Mouse (Mus musculus): ENCODE measurements at regions not wholly inside any gene's neighbourhood (a gene's known extent, or its start where the extent isn't known, plus 50 kb on each side); places are given as distances from the start of the nearest gene placed in this dataset.

DNA sequence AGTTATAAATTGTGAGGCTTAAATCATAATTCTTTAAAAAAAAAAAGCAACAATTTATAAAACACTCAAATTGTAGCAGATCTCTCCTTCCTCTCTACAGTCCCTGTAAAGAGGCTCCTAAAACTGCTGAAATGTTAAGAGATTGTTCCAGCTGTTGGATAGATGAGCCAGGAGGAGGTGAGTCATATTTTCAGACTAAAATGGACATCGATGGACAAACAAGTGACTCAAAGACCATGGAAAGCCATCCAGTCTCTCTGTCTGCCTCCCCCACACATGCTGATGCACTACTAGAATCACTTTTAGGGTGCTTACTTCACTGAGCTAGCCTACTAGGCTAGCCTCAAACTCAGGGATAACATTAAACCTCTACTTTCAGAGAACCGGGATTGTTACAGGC, 561.5 kb downstream of the Tmem114 start:
- DNase-seq: no peak

DNA sequence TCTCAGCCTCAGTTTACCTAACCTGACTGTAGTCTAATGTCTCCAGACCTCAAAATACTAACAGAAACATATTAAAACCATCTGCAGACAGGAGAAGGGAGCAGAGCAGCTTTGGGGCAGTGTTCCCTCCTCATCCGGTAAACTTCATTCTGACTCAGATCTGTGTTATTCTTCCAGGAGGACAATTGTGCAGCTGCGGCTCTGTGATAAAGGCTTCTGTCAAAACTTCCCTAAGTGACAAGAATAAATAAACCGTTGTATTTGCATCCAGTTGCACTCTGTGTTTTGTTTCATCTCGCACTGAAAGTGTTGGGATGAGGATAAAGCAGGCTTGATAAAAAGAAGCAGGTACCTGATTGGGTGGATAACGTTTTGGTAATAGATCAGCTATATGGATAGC, 585.8 kb downstream of the Tmem114 start:
- DNase-seq: peak; percentile 35

DNA sequence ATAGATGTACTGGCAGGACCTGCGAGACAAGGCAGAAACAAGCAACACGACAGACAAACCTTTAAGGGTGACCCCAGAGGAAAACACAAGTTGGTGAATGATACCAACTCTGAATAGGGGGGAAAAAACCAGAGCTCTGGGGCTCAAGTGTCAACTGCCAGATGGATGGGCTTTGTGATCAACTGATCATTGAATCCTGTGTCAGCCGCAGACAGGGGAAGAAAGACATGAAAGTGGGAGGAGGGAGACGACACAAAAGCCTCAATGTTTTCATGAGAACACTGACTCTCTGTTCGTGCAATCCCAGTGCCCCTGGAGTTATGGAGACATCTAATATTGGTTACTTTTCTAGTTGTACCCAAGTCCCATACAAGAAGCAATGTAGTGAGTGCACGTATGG, 593.8 kb downstream of the Tmem114 start:
- DNase-seq: peak; percentile 67

DNA sequence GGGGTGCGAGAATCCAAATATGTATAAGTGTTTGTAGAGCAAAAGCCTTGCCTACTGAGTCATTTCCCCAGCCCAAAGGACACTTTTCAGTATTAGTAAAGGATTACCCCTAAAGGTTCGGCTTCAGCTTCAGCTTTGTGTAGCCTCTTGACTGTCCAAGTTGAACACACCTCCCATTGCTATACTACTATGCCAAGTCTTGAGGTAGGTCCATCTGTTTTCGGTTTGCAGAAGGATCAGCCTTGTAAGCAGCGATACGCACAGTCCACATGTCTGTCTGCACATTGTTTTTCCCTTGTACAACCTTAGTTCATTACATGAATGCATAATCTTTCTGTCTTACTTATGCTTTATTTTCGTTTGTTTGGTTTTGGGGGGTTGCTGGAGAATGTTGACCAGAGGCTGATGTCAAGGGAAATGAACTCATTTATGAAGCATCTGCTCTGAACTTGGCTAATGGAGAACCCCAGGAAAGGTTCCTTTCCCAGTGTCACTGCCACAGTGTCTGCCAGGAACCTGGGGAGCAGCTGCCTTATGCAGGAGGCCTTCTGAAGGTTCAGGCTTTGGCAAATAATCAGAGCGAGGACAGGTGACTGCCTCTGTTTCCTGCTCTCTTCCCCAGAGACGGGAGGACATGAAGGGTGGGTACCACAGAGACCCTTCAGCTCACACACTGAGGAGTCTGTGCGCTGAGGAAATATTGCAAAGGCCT, 594.8 kb downstream of the Tmem114 start:
- no peak for DNase-seq

DNA sequence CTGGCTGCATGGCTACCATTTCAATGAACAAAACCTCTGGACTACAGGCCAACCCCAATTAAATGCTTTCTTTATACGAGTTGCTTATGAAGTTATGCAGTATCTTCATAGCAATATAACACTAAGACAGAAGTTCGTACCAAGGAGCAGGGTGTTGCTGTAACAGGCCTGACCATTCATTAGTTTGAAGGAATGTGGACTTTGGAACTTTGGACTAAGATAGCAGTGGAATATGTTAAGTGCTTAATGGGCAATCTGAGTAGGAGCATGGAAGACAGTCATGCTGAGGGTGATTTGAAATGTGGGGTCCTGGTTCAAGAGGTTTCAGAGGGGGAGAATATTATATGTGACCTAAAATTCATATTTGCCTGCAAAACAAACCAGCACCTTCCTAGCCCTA, 623.8 kb downstream of the Tmem114 start:
- DNase-seq: no peak

DNA sequence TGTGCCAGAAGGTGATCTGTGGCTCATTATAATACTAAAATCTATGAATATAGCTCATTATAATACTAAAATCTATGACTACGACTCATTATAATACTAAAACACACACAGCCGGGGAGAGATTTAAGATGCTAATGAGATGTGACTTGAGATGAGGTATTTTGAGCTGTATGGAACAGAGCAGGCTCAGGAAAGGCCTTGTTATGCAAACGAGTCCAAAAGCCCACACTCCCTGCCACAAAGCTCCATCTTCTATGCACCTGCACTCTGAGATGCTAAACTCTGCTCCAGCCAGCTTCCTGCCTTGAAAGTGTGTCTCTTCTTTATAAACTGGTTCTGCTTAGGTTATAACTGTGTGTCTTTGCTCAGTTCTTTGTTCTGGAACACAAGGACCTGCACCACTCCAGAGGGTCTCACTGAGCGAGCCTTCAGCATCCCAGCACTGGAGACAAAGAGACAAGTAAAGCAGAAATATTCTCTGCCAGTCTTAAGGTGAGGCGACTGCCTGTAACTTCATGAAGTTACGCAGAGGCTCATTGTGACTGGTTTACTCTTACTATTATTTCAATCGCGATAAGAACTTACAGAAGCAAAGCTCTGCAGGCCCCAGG, 627.7 kb downstream of the Tmem114 start:
- peak; percentile 7 for DNase-seq

DNA sequence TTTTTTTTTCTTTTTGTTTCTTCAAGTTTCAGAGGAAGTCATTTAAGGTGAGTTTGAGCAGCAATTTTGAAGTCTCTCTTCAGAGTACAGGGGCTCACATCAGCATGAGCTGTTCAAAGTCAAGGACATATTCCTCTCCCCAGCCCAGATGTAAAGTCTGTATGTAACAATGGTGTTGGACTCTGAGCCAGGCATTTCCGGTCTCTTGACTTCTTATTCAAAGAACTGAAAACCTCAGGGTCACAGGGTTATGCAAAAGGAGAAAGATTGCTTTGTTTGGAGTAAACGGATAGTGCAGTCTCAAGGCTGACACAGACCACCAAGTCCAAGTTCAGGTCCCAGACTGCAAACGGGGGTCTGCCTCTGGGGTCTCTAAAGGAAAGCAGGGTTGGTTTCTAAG, 629.4 kb downstream of the Tmem114 start:
- DNase-seq: no peak

DNA sequence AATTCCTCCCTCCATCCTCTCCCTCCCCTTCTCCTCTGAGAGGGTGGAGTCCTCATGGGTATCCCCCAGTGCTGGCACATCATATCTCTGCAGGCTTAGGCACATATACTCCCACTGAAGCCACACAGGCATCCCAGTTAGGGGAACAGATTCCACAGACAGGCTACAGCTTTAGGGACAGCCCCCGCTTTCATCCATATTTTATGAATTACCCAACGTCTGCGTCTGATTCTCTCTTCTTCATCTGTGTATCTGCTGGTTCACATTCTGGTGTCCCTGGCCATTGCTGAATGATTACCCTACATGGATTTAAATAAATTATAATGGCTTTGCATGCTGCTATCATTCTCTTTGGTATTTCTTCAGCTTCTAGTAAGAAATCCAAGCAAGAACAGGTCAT, 632.4 kb downstream of the Tmem114 start:
- DNase-seq: peak; percentile 28

DNA sequence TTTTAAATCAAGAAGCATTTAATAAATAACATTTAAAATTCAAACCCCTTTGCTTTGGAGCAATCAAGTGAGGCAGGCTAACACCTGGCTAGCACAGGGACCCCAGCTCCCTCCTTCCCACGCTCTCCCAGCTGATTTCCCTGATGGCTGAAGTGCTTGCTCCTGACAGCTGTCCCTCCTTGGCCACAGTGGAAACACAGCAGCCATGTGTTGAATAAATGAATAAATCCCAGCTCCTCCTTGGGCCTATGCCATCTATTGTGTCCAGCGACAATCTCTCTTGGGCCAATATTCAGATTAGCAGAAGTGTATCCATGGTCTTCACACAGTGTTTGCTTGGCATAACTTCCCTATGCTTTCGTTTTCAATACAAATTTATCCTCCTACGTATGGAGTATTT, 634.7 kb downstream of the Tmem114 start:
- DNase-seq: peak; percentile 71

DNA sequence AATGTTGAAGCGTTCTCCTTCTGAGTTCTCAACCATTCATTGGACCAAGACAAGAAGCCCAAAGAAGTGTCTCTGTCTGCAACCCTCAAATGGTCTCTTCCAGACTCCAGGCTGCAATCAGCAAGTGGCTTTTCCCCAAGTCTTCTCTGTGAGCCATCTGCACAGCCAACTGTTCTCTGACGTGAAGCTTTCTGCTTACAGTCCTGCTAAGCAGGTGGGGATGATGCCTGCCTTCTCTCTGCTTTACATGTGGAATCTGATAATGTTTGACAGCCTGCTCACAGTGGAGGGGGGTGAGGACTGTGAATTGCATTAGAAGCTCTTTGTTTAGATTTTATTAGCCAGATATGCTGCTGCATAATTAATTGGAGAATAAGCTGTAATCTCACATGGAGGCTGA, 636.7 kb downstream of the Tmem114 start:
- peak; percentile 82 for DNase-seq

DNA sequence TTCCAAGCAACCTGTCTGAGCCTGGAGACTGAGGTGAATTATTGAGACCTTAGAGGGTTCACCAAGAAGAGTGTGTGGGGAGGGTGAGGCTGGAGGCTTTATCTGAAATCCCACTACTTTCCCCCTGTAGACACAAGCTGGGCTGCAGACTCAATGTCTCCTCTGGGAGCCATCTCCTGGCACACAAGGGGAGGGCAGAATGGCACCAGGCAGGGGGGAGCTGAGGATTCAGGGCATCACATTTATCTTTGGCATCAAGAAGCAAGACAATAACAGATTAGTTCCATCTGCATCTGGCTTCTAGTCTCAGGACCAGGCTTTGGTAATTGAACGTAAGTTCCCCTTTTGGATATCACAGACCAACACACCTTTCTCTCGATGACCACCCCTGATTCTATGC, 643.4 kb downstream of the Tmem114 start:
- DNase-seq: no peak

DNA sequence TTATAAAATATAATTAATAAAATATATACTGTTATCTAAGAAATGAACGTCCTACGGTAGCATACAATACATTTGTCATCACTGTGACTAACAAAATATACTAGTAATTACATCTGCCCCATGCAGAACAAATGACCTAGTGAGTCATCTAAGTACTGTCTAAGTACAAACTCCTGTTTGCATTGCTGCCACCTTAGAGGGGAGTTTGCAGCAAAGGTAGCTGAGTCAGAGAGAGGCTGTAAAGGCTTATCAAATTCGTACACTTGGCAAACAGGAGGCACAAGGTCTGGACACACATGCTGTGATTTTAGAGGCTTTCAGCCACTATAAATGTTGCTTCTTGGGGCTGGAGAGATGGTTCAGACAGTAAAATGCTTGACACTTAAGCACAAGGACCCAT, 649.3 kb downstream of the Tmem114 start:
- no peak for DNase-seq

DNA sequence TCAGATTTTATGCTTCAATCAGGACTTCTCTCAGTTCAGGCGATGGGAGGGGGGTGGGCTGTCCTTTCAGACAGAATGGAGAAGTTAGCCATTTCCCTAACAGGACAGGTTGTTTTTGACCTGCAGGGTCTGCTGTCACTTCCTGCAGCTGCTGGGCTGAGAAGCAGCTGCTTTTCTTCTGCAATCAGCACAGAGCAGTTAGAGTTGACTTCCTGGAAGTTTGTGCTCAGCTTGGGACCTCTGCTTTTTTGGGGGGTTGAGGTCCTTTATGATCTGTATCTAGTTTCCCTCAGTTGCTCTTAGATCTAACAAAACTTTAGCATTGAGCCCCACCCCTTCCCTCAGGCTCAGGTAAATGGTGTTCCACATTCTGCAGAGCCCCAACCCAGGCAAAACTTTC, 656.5 kb downstream of the Tmem114 start:
- no peak for DNase-seq

DNA sequence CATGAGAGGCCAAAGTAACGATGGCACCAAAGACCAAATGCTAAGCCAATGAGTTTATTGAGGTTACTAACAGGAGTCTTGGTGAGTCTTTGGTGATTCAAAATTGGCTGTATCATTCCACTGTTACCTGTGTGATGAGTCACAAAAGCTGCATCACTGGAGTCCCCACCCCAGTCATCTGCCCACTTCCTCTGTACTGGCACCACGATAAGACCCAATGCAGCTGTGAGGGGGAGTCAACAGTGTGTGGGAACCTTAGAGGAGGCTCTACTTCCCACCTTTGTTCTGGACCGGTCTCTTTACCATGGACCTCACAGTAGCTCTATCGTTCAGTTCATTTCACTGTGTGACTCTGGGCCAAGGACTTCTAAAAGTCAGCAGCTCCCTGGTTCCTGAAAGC, 657.2 kb downstream of the Tmem114 start:
- no peak for DNase-seq

DNA sequence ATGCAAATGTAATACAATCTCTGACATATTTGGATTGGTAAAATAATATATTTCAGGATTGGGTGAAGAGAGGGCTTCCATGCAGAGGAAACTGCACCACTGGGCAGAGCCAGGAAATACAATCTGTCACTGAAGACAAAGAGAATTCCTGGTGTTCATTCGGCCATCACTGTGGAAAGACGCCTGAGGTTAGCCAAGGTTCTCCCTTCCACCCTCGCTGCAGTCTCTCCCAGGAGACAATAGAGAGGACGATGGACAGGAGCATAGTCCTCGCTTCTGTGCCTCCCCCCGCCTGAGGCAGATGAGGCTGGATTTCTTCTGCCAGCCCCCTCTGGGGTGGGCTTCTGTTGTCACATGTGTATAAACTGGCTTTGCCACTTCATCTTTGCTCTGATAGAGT, 660.6 kb downstream of the Tmem114 start:
- DNase-seq: no peak

DNA sequence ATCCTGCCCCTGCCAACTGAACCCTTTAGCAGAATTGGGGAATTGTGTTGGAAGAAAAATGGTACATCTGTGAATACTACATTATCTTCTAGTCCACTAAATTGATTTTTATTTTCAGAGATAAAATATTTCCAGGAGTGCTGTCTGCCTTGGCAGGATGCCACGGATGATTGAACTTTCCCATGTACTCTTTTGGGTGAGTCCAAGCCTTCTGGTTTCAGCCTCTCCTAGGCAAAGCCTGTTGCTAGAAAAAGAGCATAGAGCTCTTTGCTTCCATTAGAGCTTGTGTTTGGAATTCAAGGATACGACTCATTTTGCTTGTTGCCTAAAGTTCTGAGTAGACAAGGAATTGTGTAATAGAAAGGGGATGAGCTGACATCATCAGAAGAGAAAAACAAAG, 696.8 kb downstream of the Tmem114 start:
- no peak for DNase-seq

DNA sequence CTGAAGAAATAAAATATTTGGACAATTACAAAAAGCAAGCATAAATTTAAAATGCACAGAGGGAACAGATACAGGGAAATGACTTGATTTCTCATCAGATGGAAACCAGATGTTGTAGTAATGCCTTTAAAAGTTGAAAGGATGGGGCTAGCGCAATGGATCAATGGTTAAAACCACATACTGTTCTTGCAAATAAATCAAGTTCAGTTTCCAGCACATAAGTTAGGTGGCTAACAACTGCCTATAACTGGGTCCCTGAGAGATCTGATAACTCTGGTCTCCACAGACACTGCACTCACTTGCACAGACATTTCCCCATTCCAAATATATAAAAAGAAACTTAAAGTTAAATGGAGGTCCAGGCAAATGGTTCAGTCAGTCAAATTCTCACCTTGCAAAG, 699.7 kb downstream of the Tmem114 start:
- DNase-seq: no peak

DNA sequence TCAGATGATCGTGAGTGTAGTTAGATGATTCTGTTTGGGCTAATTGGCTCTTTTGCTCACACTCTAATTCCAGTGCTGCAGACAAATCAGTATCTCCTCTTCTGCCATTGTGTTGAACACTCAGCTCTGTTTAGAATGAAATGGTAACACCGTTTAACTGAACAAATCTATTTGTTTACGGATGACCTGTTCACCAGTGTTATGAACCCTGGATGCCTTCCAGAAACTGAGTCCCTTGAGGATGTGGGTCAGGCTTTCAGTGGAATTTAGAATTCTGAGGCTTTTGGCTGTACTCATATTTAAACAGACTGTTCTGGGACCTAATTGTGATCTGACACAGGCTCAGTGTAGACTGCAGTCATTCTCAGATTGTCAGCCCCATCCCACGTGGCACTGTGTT, 723.5 kb downstream of the Tmem114 start:
- DNase-seq: no peak

DNA sequence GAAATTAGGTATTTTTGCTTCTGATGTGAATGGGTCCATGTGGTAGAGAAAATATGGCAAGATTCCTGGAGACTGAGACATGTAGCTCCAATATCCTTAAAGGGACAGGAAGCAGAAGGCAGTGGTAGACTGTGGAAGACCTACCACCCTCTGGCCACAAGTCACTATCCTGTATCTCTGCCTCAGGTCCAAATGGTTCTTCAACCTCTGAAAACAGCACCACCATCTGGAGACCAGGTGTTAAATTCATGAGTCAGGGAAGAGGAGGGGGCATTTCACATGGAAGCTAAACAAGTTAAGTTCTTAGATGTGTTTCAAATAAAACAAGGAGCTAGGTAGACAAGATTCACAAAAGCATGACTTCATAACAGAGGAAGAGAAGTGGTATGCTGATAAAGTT, 739.5 kb downstream of the Tmem114 start:
- DNase-seq: no peak

DNA sequence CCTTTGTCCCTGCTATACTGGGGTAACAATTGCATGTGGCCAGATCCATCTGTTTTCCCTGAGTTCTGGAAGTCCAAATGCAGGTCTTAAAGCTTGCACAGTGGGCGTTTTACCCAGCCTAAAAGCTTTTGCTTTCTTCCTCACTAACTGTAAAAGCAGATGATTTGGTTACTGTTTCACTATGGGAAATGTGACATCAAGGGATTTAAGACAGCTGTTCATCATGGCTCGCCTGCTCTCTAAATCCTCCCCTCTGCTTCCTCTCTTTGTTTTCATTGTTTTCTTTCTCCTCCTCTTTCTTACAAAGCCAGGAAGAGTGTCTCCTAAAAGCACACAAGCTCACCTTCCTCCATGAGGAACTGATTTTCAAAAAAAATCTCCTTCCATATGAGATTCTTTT, 758.8 kb downstream of the Tmem114 start:
- DNase-seq: no peak

DNA sequence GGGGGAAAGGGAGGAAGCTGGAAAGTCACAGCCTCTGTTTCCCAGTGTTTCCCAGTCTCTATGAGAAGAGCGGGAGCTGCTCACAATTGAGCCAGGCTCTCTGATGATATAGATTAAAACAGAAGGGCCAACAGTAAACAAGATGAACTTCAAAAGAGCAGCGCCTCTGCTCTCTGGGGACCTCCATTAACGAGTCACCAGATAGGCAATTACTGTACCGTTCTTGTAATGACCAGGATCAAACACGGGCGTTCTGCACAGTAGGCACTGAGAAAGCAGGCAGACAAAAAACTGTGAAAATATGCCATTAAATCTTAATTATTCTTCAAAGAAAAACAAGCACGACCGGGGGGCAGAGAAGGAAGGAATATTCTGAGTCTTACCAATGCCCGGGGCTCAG, 766.8 kb downstream of the Tmem114 start:
- DNase-seq: no peak

DNA sequence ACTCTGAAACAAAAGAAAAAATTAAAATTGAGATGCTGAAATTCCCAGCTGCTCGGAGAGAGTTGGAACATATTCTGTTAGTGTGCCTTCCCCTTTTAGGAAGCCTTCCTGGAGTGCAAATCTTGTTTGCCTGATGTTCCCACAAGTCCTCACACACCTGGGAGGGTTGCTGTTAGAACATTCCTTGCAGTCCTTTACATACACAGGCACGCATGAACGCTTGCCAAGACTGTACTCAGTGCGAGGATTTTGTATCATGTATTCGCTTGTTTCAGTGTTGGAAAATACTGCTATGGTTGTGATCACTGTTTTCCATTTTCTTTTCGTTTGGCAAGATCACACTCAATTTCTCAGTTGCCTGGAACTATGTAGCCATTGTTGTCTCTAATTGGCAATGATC, 770.5 kb downstream of the Tmem114 start:
- DNase-seq: peak; percentile 20

DNA sequence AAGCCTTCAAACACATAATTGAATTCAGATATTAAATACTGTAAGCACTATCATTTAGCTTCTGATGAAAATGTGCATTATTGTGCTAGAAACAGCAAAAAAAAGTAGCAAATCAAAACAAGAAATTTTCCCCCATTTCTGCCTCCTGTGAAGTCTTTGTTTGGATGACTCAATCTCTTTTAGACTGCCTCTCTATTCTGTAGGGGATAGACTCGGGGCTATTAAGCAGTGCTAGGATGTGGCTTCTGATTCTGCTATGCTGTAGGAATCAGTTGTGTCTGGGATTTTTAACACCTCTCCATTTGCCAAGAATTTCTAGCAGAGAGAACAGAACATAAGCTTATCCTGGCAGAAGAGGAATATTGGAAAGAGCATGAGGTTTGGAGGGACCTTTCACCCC, 775.2 kb downstream of the Tmem114 start:
- no peak for DNase-seq

DNA sequence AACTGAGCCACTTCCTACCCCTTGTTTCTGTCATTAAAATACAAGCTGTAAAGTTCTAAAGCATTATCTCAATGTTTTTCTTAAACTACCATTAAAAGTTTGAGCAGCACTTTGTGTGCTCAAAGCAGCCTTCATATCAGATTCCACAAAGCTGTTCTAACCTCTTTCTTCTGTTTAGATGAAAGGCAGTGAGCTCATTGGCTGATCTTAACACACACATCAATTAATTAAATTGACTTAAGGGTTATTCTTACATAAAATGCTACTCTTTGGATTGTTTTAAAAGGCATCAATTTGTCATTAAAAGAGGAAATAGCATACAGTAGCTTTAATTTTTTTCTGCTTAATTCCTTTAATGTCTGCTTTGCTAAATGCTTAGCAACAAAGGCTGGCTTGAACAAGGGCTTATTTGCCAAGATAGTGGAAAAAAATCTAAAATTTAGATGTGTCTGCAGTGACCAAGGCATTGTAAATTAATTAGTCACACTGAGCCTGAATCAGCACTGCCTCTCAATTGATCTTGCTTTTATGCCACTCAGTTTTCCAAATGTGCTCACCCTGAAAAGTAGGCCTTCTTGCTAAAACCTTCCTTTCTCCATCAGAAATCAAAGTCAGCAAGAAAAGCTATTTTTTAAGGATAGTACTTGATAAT, 777.5 kb downstream of the Tmem114 start:
- no peak for DNase-seq

DNA sequence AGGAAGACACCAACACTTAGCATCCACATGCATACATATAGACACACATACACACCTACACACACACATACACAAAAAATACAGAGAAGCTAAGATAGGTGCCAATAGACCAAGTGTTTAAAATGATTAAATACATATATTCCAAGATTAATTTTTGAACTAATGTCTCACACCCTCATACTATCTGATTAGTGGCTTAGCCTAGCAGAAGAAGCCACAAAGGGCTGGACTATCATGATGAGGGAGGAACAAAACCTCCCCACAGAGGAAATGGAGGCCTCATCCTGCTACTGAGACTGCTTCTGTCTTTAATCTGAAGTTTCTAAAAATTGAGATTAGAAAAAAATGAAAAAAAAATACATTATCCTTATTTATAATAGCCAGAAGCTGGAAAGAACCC, 780.6 kb downstream of the Tmem114 start:
- no peak for DNase-seq
